Mouse (Mus musculus): ENCODE measurements around the gene Mrtfb. TPM values are rescaled to one million over a fixed set of nuclear protein-coding genes. Genes with fewer than 3 reads are reported as not detected.

Gene Mrtfb
- polyA plus RNA-seq, 1 experiment from 2014 or later, result 13.5 TPM

DNA sequence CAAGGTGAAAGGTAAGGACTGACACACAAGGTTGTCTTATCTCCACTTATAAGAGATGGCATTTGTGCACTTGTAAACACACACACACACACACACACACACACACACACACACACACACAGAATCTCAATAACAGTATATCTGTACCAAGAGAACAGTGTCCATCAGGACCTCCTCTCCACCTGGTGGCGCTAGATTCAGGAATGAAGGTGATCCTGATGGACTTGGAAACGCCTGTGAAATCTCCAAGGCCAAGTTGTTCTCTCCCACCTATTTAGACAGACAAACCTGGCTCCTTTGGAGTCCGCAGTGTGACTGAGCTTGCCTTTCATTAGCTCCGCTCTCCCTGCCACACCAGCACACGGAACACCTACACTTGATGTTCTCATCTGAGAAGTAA is 208.4 kb downstream of the Mrtfb start:
- Histone ChIP-seq H3K4me2 (ENCODE audit: low read depth, low read length) (no peak overlapping the region), H3K9me3 (ENCODE audit: control insufficient read depth, low read length) (no peaks in the 10 kb centered on the region), H3K4me1 (ENCODE audit: control insufficient read depth, insufficient read depth, low read length) (no peaks in the 10 kb centered on the region), H3K4me3 (ENCODE audit: low read depth, low read length) (no peak overlapping the region), H3K27me3 (ENCODE audit: control insufficient read depth, insufficient read depth, low read length) (no peaks in the 10 kb centered on the region), H3K9ac (replicated peaks; ENCODE audit: low read depth, low read length) (no peak overlapping the region), H3K27ac (ENCODE audit: low read depth, low read length) (no peak overlapping the region), H3K36me3 (ENCODE audit: control insufficient read depth, insufficient read depth, low read length) (no peaks in the 10 kb centered on the region)
- no peak for ATAC-seq (ENCODE audit: low read depth)
- WGBS, result 83% methylated on average over 5 of the region's 5 CpGs

MicroRNA genes within 50 kb of the gene (microRNA counts, 519-probe panel; counts per million panel counts)
- microRNA mmu-miR-193b, result 4,718 counts per million, percentile 61 among the panel's probes with 10 or more counts

Small RNAs within 50 kb of the gene (microRNA-seq; reads per million reads assigned to microRNA genes)
- 17.9 reads per million, percentile 23 among the genes with 10 or more reads in this experiment for gene Mir193b
- not detected for gene Mir365-1

Other genes with a start within 250 kb of the Mrtfb start
- gene Ercc4, start 146.8 kb upstream of the Mrtfb start, polyA plus RNA-seq (2014; fragmentation: Nextera tagmentation; extraction: Ambion mirVana), result 18.6 and 18.8 TPM in 2 replicates

Measured in neural tube, embryonic 14.5 days (tissue).